Mouse (Mus musculus) embryo, embryonic 9.5 days (tissue): ENCODE data around the gene Ulk4.

ENCODE experiments used
- DNase-seq: peaks from one replicate; pipeline ENCODE4 v3.0.0-alpha.2; 2017; ENCODE audit errors: extremely low spot score

The Ulk4 gene

GRCm38 (mm10) chr9:121020360-121020759 lies 256.6 kb downstream of the Ulk4 start:
- no peak for DNase-seq

- no peak for DNase-seq
Observed at GRCm38 (mm10) chr9:121019932-121020331, 257.1 kb downstream of the Ulk4 start.

- no peak for DNase-seq
Observed at GRCm38 (mm10) chr9:121018524-121019315, 258.3 kb downstream of the Ulk4 start.

GRCm38 (mm10) chr9:121015810-121016502 lies 261.0 kb downstream of the Ulk4 start:
- DNase-seq, result no peak

- DNase-seq, result no peak
Observed at GRCm38 (mm10) chr9:121011540-121011939, 265.5 kb downstream of the Ulk4 start.

DNA sequence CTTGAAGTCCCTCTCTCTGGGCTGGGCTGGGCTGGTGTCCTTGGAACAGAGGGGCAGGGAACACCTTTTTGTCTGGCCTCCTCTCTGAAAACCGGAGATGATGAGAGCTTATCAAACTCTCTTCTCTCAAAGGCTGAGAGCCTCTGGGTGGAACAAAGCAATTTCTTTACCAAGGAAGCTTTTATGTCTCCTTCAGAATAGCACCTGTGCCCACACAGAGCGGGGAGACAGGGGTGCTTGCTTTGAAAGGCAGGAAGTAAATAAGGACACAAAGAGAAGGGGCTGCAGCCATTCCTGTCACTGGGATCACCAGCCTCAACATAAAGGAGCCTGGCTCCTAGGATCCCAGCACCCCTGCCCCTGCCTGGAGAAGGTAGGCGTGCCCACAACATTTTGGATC lies 266.5 kb downstream of the Ulk4 start:
- no peak for DNase-seq

DNA sequence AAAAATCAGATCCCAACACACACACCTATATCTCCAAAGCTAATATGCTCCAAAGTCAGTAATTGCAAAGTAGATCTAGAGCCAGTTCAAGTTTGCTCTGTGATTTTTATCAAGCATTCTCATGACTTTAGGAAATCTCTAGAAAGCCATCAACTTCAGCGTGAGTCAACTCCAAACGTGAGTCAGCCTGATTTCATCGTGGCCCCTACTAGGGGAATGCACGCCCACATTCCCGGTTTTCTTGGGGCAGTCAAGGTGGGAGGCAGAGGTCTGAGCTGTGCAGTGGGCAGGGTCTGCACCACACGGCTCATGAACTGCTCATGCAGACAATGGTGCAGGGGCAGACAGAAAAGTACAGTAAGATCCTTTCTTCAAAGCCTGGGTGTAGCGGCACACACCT lies 271.0 kb downstream of the Ulk4 start:
- no peak for DNase-seq

DNA sequence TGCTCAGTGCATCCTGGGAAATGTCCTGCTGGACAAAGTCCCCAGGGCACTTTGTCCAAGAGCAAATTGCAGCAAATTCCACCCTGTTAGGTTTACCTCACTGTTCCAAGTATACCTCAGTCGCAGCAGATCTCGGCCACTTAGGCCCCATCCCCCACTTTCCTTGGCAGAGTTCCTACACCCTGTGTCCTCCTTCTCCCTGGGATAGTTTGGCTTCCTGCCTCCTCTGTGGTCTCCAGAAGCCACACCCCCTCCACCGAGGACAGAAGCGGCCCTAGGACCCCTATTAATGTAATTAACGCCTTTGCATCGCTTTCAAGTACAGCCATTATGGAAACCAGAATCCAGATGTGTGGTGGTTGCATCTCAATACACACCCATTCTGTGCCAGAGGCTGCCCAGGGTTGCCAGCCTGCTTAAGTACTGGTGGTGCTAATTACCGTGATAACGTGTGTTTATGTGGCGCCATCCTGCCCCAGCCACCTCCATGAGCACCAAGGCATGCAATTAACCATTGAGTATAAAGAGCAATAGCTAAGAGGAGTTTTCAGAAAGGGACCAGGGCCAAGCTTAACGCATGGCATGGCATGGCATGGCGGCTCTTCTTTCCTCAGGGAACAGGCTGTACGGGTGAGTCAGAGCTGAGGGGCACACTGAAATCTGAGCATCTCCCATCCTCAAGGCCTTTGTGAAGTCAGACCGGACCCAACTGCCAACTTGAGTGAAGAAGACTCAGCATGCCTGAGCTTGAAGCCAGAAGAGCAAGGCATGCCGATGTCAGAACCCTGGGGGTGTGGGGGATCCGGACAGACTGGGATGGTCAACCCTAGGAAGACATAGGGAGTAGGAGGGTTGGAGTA lies 275.1 kb downstream of the Ulk4 start:
- no peak for DNase-seq

DNA sequence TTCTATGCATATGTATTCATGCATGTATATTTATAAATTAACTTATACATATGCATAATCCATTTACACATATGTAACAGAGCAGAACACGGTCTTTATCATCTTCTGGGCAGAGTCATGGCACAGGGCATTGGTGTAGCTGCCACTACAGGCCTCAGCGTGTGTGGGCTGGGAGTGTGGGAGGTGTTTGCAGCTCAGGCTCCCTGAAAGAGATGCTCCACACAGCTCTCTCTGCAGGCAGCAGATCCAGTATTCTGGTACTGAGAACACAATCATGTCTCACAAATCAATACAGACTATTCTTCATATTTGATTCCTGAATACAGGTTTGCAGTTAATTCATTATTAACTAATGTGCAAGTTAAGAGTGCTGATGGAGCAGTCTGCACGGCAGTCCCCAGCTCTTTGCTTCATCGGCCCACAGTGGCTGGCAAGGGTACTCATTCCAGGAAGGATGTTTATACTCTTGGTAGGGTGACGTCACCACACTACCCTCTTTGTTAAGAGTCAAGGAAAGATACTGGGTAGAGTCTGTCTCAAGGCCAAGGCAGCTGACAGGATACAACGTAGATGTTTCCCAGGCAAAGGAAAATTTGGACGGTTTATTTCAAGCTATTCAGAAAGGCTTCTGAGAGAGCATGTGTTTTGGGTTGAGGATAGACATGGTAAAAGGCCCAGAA lies 276.2 kb downstream of the Ulk4 start:
- DNase-seq, result no peak

DNA sequence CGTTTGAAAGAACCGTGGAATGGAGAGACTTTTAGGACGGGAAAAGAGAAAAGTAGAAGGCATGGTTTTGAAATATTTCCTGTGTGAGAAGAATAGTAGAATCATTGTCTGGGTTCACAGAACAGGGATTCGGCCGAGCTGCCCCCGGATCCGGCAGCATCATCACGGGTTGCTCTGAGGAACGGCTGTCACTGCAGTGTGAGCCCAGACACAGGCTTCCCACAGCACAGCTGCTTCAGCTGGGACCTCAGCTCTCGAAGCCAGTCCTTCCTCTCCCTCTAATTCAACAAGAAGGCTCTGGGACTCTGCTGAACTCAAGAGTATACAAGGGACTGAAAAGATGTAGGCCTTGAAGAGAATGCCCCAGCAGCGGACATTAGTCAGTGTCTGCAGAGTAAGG lies 278.3 kb downstream of the Ulk4 start:
- no peak for DNase-seq

GRCm38 (mm10) chr9:120994223-120995155 lies 282.5 kb downstream of the Ulk4 start:
- DNase-seq, result no peak

DNA sequence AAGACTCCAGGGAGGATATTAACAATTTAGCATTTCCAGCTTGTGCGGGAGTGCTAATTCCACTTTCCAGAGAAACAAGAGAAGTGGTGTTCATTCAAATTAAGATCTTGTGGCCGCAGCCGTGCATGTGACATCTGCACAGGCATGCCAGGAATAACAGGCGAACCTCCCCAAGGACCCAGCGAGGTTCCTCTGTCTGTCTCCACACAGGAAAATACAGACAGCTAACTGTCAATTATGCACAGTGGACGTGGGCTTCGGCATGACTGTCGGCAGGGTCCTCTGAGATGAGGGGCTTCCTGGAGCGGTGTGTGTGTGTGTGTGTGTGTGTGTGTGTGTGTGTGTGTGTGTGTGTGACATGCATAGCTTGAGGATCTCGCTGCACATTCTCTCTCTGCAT lies 284.0 kb downstream of the Ulk4 start:
- no peak for DNase-seq

DNA sequence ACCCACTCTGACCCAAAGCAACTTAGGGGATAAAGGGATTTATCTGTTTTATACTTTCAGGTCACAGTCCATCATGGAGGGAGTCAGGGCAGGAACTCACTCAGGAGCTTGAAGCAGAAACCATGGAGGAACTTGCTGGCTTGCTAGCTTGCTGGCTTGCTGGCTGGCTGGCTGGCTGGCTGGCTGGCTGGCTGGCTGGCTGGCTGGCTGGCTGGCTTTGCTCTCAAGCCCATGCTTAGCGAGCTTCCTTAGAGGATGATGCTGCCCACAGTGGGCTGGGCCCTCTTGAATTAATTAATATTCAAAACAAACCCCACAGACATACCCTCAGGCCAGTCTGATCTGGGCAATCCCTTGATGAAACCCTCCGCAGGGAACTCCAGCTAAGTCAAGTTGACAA lies 285.2 kb downstream of the Ulk4 start:
- DNase-seq, result no peak

DNA sequence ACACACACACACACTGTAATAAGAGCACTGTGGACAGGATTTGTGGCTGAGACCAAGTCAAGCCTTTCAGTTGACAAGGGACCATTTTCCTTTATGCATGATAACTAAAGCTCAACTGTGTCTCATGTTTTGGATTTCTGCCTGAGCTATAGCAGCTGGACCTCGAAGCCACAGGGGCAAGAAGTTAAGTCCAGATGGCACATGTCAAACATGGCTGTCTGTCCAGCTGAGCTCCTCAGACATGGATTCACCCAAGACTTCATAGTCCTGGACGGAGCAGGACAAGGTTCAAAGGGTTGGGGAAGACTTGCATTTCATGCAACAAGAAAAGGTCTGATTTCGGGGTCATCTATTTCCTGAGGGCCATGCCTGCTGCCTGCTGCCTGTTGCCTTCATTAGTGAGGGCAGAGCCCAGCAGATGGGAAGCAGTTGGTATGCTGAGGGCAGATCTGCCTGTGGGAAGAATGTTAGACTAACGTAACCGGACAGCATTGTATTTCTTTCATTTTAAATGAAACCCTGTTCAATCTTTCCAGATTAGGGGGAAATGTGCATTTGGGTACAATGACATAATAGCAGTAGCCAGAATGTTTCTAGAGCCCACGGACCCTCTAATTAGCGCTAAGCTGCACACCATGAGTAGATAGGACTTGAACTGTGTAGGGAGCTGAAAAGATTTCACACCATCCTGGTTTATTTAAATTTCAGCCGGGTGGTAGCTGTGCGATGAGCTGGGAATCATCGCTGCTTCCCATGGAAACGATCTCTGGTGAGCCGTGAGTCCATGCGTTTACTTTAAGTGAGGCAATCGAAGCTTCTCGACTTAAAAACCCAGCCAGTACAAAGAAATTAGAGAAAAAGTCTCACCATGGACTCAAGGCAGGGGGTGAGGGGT lies 286.9 kb downstream of the Ulk4 start:
- no peak for DNase-seq

GRCm38 (mm10) chr9:120988088-120988487 lies 288.9 kb downstream of the Ulk4 start:
- no peak for DNase-seq

DNA sequence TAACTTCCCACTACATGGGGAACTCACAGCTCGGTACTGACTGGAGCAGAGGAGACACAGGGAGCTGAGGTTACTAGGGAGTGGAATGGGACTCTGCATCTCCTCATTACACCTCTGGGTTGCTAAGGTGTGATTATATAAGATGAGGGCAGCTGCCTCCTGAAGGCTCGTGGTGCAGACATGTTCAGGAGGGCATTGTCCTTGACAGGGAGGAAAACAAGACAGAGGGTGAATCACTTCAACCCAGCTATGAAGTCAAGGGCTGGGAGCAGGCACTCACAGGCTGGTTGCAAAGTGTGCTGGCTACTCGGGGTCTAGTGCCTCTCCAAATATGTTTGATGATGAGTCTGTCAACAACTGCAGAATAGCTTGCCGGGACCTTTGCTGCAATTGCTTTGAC lies 290.0 kb downstream of the Ulk4 start:
- DNase-seq, result no peak

- DNase-seq, result no peak
Observed at GRCm38 (mm10) chr9:120986255-120986654, 290.7 kb downstream of the Ulk4 start.

- DNase-seq, result no peak
Observed at GRCm38 (mm10) chr9:120985524-120985923, 291.5 kb downstream of the Ulk4 start.

DNA sequence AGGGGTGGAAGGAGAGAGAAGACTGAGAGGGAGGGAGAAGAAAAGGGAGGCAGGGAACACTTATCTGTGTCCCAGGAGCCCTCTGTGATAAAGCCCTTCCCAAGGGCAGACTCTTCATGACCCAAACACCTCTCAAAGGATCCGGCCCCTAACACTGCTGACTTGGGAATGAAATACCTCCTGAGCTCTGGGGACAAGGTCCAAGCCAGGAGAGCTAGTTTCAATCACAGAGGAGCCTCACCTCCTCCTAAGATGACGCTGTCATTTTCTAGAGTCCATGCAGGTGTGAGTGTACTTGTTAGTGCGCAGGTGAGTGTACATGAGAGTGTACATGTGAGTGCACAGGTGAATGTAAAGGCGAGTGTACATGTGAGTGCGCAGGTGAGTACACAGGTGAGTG lies 292.0 kb downstream of the Ulk4 start:
- DNase-seq, result no peak

GRCm38 (mm10) chr9:120984509-120984908 lies 292.5 kb downstream of the Ulk4 start:
- DNase-seq, result no peak
